Mouse (Mus musculus): ENCODE data around the gene Med18.

DNA sequence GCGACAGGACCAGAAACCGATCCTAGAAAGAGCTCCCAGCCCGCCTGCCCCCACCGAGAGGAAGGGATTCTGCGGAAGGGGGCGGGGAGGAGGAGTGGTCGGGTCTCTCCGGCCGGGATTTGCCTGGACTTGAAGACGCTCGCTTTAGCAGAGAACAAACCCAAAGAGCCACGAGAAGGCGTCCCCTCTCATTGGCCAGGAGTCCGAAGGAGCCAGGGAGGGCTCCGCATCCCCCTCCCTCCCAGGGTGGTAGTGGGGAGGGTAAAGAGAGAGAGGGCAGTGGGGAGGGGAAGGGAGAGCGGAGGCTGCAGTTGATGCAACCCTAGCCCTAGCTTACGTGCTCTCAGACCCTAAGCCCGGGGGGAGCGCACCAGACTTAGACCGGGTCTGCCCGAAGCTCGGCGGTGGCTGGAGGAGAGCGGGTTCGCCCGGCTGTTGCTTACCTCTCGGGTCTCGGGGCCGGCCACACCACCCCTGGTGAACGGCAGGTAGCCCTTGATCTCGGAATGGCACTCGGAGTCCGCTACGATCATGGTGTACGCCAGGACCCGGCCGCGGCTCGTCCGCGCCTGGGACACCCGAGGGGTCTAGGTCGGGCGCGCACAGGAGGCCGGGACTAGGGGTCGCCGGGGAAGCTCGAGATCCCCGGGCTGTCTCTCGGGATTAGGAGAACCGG is 46.0 kb upstream of the Med18 start:
- TF ChIP-seq CTCF (IDR thresholded peaks at IDR 0.05; ENCODE audit: low read depth, low read length) (no peak), POLR2A (IDR thresholded peaks at IDR 0.05; ENCODE audit: borderline replicate concordance, low read depth, low read length) (no peak)
